Mouse (Mus musculus) spleen, adult 10 weeks (tissue): ENCODE data around the gene 1700061G19Rik. TPM values are rescaled to one million over a fixed set of nuclear protein-coding genes. Genes with fewer than 3 reads are reported as not detected.

Experiments
- polyA plus RNA-seq: library from polyadenylated mRNA; stranded (reverse); fragments of 350-450 nt; fragmentation: Illumina TruSeq; extraction: RNeasy Lipid Tissue Mini Kit (QIAGEN cat#74804); gene quantifications from one replicate; pipeline ENCODE4 v1.2.3, GENCODE M21; 2015; ENCODE audit warnings: low replicate concordance; ENCODE audit not compliant: insufficient read depth

1700061G19Rik gene
- 0.19 TPM for polyA plus RNA-seq

DNA sequence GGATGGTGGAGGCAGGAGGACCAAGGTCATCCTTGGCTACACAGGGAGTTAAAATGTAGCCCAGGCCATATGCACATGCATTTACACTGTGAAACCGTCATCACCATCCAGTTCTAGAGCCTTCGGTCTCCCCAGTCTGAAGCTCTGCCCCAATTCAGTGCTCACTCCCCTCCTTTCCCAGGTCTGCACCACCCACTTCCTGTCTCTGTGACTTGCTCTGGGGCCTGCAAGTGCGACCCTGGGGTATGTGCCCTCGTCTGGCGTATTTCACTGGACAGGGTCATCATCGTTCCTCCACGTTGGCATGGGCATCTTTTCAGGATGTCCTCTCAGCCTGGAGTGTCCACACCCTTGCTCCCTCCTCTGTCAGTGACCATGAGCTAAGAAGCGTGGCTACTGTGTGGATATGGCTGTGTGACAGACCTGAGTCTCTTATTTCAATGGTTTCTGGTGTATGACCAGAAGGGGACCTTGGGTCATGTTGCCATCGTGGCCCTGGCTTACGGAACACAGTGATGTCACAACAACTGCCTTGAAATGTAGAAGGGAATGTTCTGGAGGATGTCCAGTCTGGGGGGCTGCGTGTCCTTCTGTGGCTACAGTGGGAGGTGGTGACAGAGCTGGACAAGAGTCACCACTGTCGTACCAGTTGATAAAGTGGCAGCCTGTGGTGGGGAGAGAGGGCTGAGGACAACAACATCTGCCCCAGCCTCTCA is at the start of gene 1700061G19Rik:
TSS of gene 1700061G19Rik (plus strand) at position 542 of the 716 bp plus-strand sequence.

GRCm38 (mm10) chr17:56830411-56831110 is 44.7 kb upstream of the 1700061G19Rik start, which contains the start of gene Rfx2:
Gene Rfx2 (minus strand): TSS chr17:56831013.

GRCm38 (mm10) chr17:56874237-56874636 is 1.0 kb upstream of the 1700061G19Rik start, which contains the start of gene Acsbg2:
Gene Acsbg2 (minus strand): TSS chr17:56874447.

DNA sequence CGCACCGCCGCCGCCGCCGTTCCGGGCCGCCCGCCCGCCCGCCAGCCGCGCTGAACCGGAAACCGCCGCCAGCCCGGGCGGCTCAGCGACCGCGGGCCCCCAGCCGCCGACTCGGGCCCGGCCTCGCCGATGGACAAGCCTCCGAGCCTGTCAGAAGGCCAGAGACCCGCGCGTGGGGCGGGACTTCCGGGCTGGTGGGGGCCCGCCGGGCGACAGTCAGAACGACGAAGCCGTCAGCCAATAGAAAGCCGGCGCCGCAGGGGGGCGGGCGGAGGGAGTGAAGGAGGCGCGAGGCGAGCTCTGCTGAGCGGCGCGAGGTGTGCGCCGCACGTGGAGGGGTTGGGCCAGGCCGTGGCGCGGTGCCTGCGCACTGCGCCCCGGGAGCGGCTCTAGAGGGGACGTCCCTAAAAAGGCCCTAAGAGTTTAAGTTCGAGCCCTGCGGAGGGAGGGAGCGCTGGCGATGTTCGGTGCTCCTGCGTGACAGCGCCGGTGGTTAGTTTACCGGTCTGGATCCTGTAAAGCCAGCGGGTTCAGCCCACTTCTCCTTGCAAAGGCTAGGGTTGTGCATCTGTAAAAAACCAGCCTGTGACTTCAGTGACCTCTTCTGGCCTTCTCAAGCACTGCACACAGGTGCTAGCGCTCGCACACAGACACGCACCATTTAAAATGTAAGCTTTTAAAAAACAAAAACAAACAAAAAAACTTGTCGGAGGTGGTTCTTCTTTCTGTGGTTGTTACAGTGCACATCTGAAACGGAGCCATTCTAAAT is 60.3 kb downstream of the 1700061G19Rik start, which contains the start of gene Mllt1:
TSS of gene Mllt1 (minus strand) at position 53 of the 769 bp plus-strand sequence.

Other genes starting within 250 kb of the 1700061G19Rik start
- 20.3 TPM for gene Lonp1, start 248.6 kb upstream of the 1700061G19Rik start, polyA plus RNA-seq
- 0.35 TPM for gene Catsperd, start 247.3 kb upstream of the 1700061G19Rik start, polyA plus RNA-seq
- gene Ranbp3, start 202.2 kb upstream of the 1700061G19Rik start, polyA plus RNA-seq = 25.8 TPM
- gene Ndufa11, start 157.7 kb upstream of the 1700061G19Rik start, polyA plus RNA-seq = 12.6 TPM
- 17.4 TPM for gene Vmac, start 157.5 kb upstream of the 1700061G19Rik start, polyA plus RNA-seq
- gene Nrtn, start 117.9 kb upstream of the 1700061G19Rik start, polyA plus RNA-seq = not detected
- gene Dus3l, start 110.7 kb upstream of the 1700061G19Rik start, polyA plus RNA-seq = 8.4 TPM
- 0.18 TPM for gene Prr22, start 105.2 kb upstream of the 1700061G19Rik start, polyA plus RNA-seq
- gene Rfx2, start 44.5 kb upstream of the 1700061G19Rik start, polyA plus RNA-seq = 1.8 TPM
- gene Acsbg2, start 1.0 kb upstream of the 1700061G19Rik start, polyA plus RNA-seq = not detected
- 8.2 TPM for gene Mllt1, start 59.9 kb downstream of the 1700061G19Rik start, polyA plus RNA-seq
- not detected for gene Acer1, start 106.6 kb downstream of the 1700061G19Rik start, polyA plus RNA-seq
- 11.5 TPM for gene Clpp, start 114.8 kb downstream of the 1700061G19Rik start, polyA plus RNA-seq
- 7.3 TPM for gene Alkbh7, start 121.9 kb downstream of the 1700061G19Rik start, polyA plus RNA-seq
- not detected for gene Pspn, start 124.5 kb downstream of the 1700061G19Rik start, polyA plus RNA-seq
- 29.0 TPM for gene Gtf2f1, start 135.8 kb downstream of the 1700061G19Rik start, polyA plus RNA-seq
- gene Gm17949, start 136.0 kb downstream of the 1700061G19Rik start, polyA plus RNA-seq = not detected
- gene Khsrp, start 156.0 kb downstream of the 1700061G19Rik start, polyA plus RNA-seq = 40.8 TPM
- gene Slc25a41, start 166.2 kb downstream of the 1700061G19Rik start, polyA plus RNA-seq = not detected
- gene Crb3, start 183.6 kb downstream of the 1700061G19Rik start, polyA plus RNA-seq = 0.84 TPM
- 10.4 TPM for gene Slc25a23, start 184.4 kb downstream of the 1700061G19Rik start, polyA plus RNA-seq
- 128 TPM for gene Dennd1c, start 203.0 kb downstream of the 1700061G19Rik start, polyA plus RNA-seq
- 0.83 TPM for gene Tubb4a, start 212.3 kb downstream of the 1700061G19Rik start, polyA plus RNA-seq
- 2.3 TPM for gene Tnfsf9, start 229.8 kb downstream of the 1700061G19Rik start, polyA plus RNA-seq